Mouse (Mus musculus) gastrocnemius, adult 18-20 months (tissue): ENCODE measurements around the gene Map3k20. TPM values are rescaled to one million over a fixed set of nuclear protein-coding genes. Genes with fewer than 3 reads are reported as not detected.

ENCODE experiments used
- DNase-seq: peaks from one replicate; pipeline ENCODE4 v3.0.0; 2021; ENCODE audit warnings: low spot score
- total RNA-seq, 2 experiments: library from RNA; stranded (reverse); gene quantifications; 2 replicates each; pipeline ENCODE4 v1.2.3; 2021

The Map3k20 gene
- total RNA-seq, 2 experiments from 2014 or later: 335 to 441 TPM

GRCm38 (mm10) chr2:72319028-72319798 lies 33.8 kb downstream of the Map3k20 start:
- DNase-seq: no peak

- no peak for DNase-seq
Observed at GRCm38 (mm10) chr2:72320661-72321060, 35.2 kb downstream of the Map3k20 start.

GRCm38 (mm10) chr2:72321591-72321990 lies 36.2 kb downstream of the Map3k20 start:
- DNase-seq: no peak

- DNase-seq: no peak
Observed at GRCm38 (mm10) chr2:72322681-72323353, 37.4 kb downstream of the Map3k20 start.

GRCm38 (mm10) chr2:72324436-72324835 lies 39.0 kb downstream of the Map3k20 start:
- no peak for DNase-seq

GRCm38 (mm10) chr2:72326491-72326890 lies 41.1 kb downstream of the Map3k20 start:
- DNase-seq: no peak

GRCm38 (mm10) chr2:72328435-72328834 lies 43.0 kb downstream of the Map3k20 start:
- DNase-seq: no peak

- DNase-seq: no peak
Observed at GRCm38 (mm10) chr2:72330955-72331481, 45.6 kb downstream of the Map3k20 start.

- DNase-seq: no peak
Observed at GRCm38 (mm10) chr2:72332067-72332466, 46.6 kb downstream of the Map3k20 start.

- no peak for DNase-seq
Observed at GRCm38 (mm10) chr2:72333210-72333609, 47.8 kb downstream of the Map3k20 start.

GRCm38 (mm10) chr2:72336840-72337239 lies 51.4 kb downstream of the Map3k20 start:
- no peak for DNase-seq

GRCm38 (mm10) chr2:72345281-72345680 lies 59.8 kb downstream of the Map3k20 start:
- DNase-seq: peak; percentile 43

- DNase-seq: no peak
Observed at GRCm38 (mm10) chr2:72351329-72351728, 65.9 kb downstream of the Map3k20 start.

- no peak for DNase-seq
Observed at GRCm38 (mm10) chr2:72351776-72352175, 66.3 kb downstream of the Map3k20 start.

GRCm38 (mm10) chr2:72352756-72353155 lies 67.3 kb downstream of the Map3k20 start:
- DNase-seq: no peak

GRCm38 (mm10) chr2:72356471-72356870 lies 71.0 kb downstream of the Map3k20 start:
- peak; percentile 42 for DNase-seq

GRCm38 (mm10) chr2:72361572-72361971 lies 76.1 kb downstream of the Map3k20 start:
- peak; percentile 36 for DNase-seq

GRCm38 (mm10) chr2:72363449-72363848 lies 78.0 kb downstream of the Map3k20 start:
- DNase-seq: no peak

- DNase-seq: peak; percentile 81
Observed at GRCm38 (mm10) chr2:72365930-72366329, 80.5 kb downstream of the Map3k20 start.

- no peak for DNase-seq
Observed at GRCm38 (mm10) chr2:72366503-72366902, 81.1 kb downstream of the Map3k20 start.

- DNase-seq: no peak
Observed at GRCm38 (mm10) chr2:72367850-72368249, 82.4 kb downstream of the Map3k20 start.

GRCm38 (mm10) chr2:72369140-72369600 lies 83.7 kb downstream of the Map3k20 start:
- DNase-seq: peak; percentile 27
